Mouse (Mus musculus): ENCODE results near the gene Hist1h2bh. TPM values are rescaled to one million over a fixed set of nuclear protein-coding genes. Genes with fewer than 3 reads are reported as not detected.

Gene Hist1h2bh
- total RNA-seq, 2 experiments from 2014 or later, result 1.2 to 1.9 TPM

GRCm38 (mm10) chr13:23532262-23533075 lies 10.7 kb downstream of the Hist1h2bh start:
- DNase-seq (ENCODE audit: low spot score in 2 of 2), result no peak

GRCm38 (mm10) chr13:23530901-23531875 lies 12.0 kb downstream of the Hist1h2bh start, which contains the start of gene Hist1h4h:
Hist1h4h (plus strand) TSS chr13:23531050.
- DNase-seq (ENCODE audit: low spot score in 2 of 2), result peak; percentile 96 to 99

- peak; percentile 78 to 88 for DNase-seq (ENCODE audit: low spot score in 2 of 2)
These were observed 12.9 kb downstream of the Hist1h2bh start for GRCm38 (mm10) chr13:23530181-23530900.

- DNase-seq (ENCODE audit: low spot score in 2 of 2), result no peak
These were observed 13.6 kb downstream of the Hist1h2bh start for GRCm38 (mm10) chr13:23529480-23530165.

GRCm38 (mm10) chr13:23529005-23529404 lies 14.2 kb downstream of the Hist1h2bh start:
- DNase-seq (ENCODE audit: low spot score in 2 of 2), result no peak

GRCm38 (mm10) chr13:23526312-23526711 lies 16.9 kb downstream of the Hist1h2bh start:
- DNase-seq (ENCODE audit: low spot score in 2 of 2), result peak; percentile 94 to 96

GRCm38 (mm10) chr13:23525901-23526300 lies 17.3 kb downstream of the Hist1h2bh start:
- no peak for DNase-seq (ENCODE audit: low spot score in 2 of 2)

- peak; percentile 73 to 80 for DNase-seq (ENCODE audit: low spot score in 2 of 2)
These were observed 18.5 kb downstream of the Hist1h2bh start for GRCm38 (mm10) chr13:23524654-23525053.

GRCm38 (mm10) chr13:23523976-23524375 lies 19.2 kb downstream of the Hist1h2bh start:
- no peak for DNase-seq (ENCODE audit: low spot score in 2 of 2)

GRCm38 (mm10) chr13:23521703-23522102 lies 21.5 kb downstream of the Hist1h2bh start:
- DNase-seq (ENCODE audit: low spot score in 2 of 2), result peak; percentile 62 to 83

- DNase-seq (ENCODE audit: low spot score in 2 of 2), result peak; percentile 72 to 92
These were observed 23.8 kb downstream of the Hist1h2bh start for GRCm38 (mm10) chr13:23519416-23519815.

- DNase-seq (ENCODE audit: low spot score in 2 of 2), result peak; percentile 71 to 93
These were observed 24.3 kb downstream of the Hist1h2bh start for GRCm38 (mm10) chr13:23518885-23519284.

- DNase-seq (ENCODE audit: low spot score in 2 of 2), result no peak
These were observed 24.9 kb downstream of the Hist1h2bh start for GRCm38 (mm10) chr13:23518295-23518603.

GRCm38 (mm10) chr13:23517603-23518294 lies 25.4 kb downstream of the Hist1h2bh start:
- peak; percentile 88 to 97 for DNase-seq (ENCODE audit: low spot score in 2 of 2)

GRCm38 (mm10) chr13:23516822-23517602 lies 26.2 kb downstream of the Hist1h2bh start:
- peak; percentile 68 to 89 for DNase-seq (ENCODE audit: low spot score in 2 of 2)

GRCm38 (mm10) chr13:23515826-23516620 lies 27.2 kb downstream of the Hist1h2bh start:
- DNase-seq (ENCODE audit: low spot score in 2 of 2), result no peak

- DNase-seq (ENCODE audit: low spot score in 2 of 2), result no peak
These were observed 27.9 kb downstream of the Hist1h2bh start for GRCm38 (mm10) chr13:23515281-23515680.

GRCm38 (mm10) chr13:23513517-23513916 lies 29.7 kb downstream of the Hist1h2bh start:
- DNase-seq (ENCODE audit: low spot score in 2 of 2), result no peak
